Mouse (Mus musculus) urinary bladder, postnatal 10 days (tissue): ENCODE measurements around the gene Rbmx2.

Experiments
- DNase-seq: peaks from one replicate; pipeline ENCODE4 v3.0.0; 2022; ENCODE audit warnings: low spot score

Rbmx2 gene

DNA sequence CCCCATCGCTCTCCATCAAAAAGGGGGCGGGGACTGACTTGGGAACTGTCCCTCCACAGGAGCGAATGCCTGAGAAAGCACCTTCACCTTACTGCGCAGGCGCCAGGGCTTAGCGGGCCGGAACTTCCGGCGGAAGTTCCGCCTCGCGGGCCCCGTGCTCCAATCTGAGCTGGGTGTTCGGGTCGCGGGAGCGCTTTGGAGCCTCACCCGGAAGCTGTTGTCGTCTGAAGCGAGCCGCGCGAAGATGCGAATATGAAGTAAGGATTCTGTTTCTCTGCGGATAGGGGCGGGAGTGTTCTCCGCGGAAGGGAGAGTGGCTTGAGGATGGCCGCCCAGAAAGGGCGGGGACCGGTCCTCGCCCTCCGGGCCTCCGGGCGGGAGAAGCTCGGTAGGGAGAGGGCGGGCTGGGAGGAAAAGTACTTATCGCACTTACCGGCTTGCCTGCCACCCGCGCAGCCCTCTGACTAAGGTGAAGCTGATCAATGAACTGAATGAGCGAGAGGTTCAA, at the start of gene Rbmx2:
TSS of gene Rbmx2 (plus strand) at position 141 of the 508 bp plus-strand sequence.
- DNase-seq: peak; percentile 35

GRCm38 (mm10) chrX:48666807-48667206, 28.0 kb upstream of the Rbmx2 start:
- DNase-seq: no peak

- DNase-seq: no peak
These were observed 25.2 kb upstream of the Rbmx2 start for GRCm38 (mm10) chrX:48669588-48669987.

DNA sequence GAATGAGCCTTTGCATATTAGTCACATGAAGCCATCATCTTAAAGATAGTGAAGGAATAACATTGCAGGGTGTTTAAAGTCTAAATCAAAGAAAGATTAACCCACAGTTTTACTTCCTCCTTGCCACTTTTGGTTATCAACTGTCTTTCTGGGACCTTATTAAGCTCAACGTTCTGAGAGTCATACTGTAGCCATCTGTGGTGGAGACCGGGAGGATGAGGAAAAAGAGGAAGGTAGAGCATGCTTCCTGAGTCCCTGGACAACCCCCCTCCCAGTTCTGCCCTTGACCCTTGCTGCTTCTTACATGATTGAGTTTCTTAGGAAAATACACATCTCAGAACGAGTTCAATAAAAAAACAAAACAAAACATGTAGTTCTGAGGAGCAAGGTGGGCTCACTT, 23.1 kb upstream of the Rbmx2 start:
- DNase-seq: no peak

- DNase-seq: no peak
These were observed 20.6 kb upstream of the Rbmx2 start, which contains the start of gene Gpr119 for GRCm38 (mm10) chrX:48674171-48674570. Gene Gpr119, minus strand, starts transcription at chrX:48674478.

DNA sequence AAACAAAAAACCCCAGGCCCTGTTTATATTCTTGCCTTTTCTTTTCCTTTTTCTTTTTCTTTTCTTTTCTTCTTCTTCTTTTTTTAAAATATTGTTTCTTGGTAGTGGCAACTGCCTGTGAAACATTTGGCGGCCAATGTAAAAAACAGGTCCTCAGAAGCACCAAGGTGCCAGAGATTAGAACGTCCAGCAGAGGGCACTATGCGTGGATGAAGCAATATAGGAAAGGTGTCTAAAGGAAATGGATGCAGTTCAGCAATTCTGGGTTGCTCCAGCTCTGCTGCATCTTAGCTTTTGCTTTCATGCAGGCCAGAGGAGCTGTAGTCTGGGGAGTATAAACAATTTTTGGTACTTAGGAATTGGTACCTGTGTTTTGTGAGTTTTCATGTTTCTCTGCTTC, 11.4 kb upstream of the Rbmx2 start:
- no peak for DNase-seq

GRCm38 (mm10) chrX:48683857-48684256, 10.9 kb upstream of the Rbmx2 start:
- DNase-seq: no peak

DNA sequence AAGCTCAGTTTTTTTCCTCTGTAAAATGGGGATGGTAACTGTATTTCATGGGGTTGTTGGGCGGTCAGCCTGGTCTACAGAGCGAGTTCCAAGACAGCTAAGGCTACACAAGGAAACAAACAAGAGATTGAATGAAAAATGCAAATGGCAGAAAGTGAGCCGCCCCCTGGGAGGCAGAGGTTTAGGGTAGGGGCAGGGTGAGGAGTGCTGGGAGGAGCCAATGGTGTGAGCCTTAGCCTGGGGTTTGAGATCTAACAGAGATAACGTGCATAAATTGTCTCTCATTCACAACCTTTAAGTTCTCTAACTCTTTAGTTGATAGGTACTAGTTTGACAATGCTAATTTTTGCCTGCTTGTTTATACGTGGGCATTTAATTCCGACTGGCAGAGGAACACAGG, 344 bp upstream of the Rbmx2 start:
- DNase-seq: no peak

DNA sequence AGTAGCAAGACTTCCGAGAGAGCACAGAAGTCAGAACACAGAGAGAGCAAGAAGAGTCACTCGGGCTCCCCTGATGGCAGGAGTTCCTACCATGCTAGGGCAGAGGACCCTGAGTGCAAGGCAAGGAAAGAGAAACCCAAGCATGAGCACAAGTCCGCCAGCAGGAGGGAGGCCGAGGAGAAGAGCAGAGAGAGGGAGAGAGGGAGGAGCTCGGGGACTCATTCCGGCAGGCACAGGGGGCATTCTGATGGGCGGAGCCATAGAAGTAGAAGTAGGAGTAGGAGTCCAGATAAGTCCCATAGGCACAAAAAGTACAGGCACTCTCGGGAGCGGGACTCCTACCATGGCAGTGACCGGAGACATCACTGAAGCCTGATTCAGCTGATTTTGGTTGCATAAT, 14.9 kb downstream of the Rbmx2 start:
- no peak for DNase-seq

DNA sequence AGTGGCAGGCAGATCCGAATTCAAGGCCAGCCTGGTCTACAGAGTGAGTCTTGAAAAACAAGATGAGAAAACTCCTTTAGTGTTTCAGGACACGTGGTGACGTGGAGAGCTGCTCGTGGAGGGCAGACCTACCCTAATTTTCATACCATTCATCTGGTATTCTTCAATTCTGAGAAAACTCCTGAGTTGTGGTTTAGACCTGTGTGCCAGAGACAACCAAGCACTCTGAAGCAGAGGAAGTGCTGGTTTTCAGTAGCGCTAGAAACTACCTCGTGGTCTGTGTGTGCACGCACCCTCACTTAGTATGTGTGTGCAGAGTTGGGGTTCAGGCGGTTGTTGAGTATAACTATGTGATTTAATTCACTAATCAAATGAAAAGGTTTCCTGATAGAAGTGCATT, 18.0 kb downstream of the Rbmx2 start:
- no peak for DNase-seq

DNA sequence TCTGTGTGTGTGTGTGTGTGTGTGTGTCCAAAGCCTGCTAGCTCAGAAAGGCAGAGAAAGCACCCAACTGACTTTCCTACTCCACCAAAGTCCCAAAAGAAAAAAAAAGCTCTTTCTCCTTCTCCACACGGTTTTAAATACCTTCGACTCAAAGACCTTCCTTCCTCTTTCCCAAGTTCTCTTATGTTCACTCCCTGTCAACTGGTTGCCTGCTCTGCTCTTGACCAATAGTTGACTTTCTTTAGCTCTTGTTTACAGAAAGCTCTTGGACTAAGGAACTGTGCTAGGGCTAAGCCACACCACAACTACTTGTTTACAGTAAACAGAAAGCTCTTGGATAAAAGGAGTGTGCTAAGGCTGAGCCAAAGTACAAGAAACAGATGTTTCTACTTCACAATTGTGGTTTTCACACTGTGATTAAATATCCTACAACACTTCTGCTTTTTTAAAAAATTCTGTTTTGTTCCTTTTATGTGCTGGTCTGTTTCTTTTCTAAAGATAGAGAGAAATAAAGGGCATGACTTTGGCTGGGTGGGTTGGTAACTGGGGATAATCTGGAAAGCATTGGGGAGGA, 60.0 kb downstream of the Rbmx2 start:
- DNase-seq: no peak
